Mouse (Mus musculus) ES-Bruce4 (cell line): ENCODE results near the gene Mecom.

ENCODE experiments used
- EP300 ChIP-seq: IDR thresholded peaks from 2 replicates; pipeline ENCODE4 v1.6.1; 2011; ENCODE audit warnings: low read depth, low read length; ENCODE audit not compliant: insufficient read depth
- POLR2A ChIP-seq: IDR thresholded peaks from one replicate; pipeline ENCODE4 v1.8.1; 2011; ENCODE audit warnings: low read length; ENCODE audit not compliant: insufficient read depth

- no peak for TF ChIP-seq POLR2A
- TF ChIP-seq EP300: no peak
These were observed 339.9 kb downstream of the Mecom start for GRCm38 (mm10) chr3:30207886-30208285.
